Mouse (Mus musculus): ENCODE results near the gene Vps51.

Gene Vps51

GRCm38 (mm10) chr19:6079983-6080480 lies 3.0 kb upstream of the Vps51 start, which contains the start of gene Tmem262:
TSS of gene Tmem262 (plus strand) at chr19:6080033.
- no peak for DNase-seq

GRCm38 (mm10) chr19:6073889-6074288 lies 3.1 kb downstream of the Vps51 start:
- DNase-seq = no peak

DNA sequence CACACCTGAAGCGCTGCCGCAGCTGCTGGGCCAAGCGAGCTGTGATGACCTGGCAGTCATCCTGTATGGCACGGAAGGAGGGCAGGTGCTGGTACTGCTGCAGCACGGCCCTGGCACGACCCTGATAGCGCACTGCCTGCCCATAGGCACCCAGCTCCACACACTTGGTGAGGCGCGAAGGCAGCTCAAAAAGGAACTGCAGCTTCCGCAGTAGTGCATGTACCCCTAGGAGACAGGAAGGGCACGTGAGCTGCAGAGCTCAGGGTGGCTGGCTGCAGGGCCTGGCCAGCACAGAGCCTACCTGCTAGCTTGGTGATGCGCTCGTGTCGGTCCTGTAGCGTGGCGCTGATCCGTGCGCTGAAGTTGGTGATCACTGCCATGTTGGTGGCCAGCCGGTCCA lies 5.8 kb downstream of the Vps51 start:
- DNase-seq = no peak

GRCm38 (mm10) chr19:6070571-6071250 lies 6.3 kb downstream of the Vps51 start:
- no peak for DNase-seq

GRCm38 (mm10) chr19:6069851-6070250 lies 7.2 kb downstream of the Vps51 start:
- no peak for DNase-seq

DNA sequence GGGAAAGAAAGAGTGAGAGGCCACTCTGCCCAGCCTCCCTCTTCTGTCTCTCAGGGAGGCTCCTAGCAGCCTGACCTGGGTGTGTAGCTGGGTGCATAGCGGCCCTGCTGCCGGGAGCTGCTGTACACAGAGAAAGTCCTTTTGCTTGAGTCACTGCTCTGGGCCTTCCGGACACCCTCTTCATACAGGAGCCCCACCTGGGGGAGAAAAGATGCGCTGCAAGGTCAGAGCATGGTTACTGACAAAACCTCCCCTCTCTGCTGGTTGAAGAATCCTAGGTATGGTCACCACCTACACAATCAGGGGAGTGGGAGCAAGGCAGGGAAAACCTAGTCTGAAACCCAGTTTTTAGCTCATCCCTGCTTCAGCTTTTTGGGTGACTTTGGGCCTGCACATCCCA lies 8.1 kb downstream of the Vps51 start:
- DNase-seq = no peak

DNA sequence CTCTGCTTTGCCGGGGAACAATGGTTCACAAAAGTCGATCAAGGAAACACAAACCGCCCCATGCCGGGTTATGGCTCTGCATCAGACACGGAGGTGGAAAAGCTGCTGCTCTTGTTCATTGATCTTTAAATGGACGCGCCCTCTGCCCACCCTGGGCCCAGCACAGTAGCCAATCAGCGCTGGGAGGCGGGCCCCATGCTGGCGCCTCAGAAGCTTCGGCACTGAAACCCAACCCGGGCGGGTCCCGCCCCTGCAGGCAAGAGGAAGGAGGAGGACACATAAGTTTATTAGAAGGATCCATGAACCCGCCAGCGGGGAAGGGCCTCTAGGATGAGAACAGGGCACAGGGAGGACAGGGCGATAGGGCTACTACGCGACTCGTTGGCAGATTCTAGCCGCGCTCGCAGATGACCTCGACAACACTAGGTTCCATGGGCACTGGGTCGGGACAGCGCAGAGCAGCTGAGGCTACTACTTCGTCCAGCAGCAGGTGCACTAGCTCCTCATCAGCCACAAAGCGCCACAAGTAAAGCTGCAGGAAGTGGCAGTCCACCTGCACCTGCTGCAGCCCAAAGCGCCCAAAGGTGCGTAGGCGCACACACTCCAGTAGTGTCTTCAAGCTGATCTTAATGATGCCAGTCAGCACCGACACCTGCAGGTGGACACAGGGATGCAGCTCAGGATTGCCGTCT lies 9.2 kb downstream of the Vps51 start, which contains the start of gene Tm7sf2:
Gene Tm7sf2 (minus strand): TSS at position 650 of the 692 bp plus-strand sequence.
- DNase-seq = peak; percentile 86

- peak; percentile 90 for DNase-seq
These were observed 9.9 kb downstream of the Vps51 start for GRCm38 (mm10) chr19:6067011-6067723.

- peak; percentile 42 for DNase-seq
These were observed 10.5 kb downstream of the Vps51 start for GRCm38 (mm10) chr19:6066571-6066970.

DNA sequence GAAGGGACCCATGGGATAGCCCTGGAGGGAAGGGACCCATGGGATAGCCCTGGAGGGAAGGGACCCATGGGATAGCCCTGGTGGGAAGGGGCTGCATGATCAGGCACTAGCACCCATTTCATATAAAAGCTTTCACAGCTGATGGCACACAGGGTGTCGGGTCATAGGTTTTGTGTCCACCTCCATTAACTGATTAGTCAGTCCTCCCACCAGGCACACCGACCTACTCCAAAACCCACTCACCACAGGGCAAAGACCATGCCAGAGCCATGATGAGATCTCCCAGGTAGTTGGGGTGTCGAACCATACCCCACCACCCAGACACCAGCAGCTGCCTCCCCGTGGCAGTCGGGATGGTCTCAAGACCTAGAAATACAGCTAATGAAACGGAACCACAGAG lies 13.9 kb downstream of the Vps51 start:
- DNase-seq = no peak

- DNase-seq = no peak
These were observed 14.6 kb downstream of the Vps51 start for GRCm38 (mm10) chr19:6062418-6062817.

GRCm38 (mm10) chr19:6061641-6062302 lies 15.3 kb downstream of the Vps51 start:
- peak; percentile 55 for DNase-seq

GRCm38 (mm10) chr19:6061021-6061533 lies 16.0 kb downstream of the Vps51 start, which contains the start of gene Znhit2:
TSS of gene Znhit2 (plus strand) at chr19:6061192.
- peak; percentile 90 for DNase-seq

DNA sequence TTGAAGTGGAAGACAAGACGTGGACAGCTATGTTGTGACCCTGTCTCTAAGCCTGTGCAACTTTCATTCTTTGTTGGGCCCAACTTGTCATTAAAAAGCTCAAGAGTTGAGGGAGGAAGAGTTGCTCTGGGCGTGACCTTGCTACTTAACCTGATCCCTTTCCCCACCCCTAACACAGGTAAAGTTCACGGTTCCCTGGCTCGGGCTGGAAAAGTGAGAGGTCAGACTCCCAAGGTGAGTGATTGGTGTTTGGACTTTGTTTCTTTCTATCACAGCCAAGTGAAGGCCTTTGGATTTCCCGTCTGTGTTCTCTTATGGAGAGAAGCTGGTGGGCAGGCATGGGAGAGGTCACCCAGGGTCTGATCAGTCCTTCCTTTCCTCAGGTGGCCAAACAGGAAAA lies 18.1 kb downstream of the Vps51 start:
- no peak for DNase-seq

DNA sequence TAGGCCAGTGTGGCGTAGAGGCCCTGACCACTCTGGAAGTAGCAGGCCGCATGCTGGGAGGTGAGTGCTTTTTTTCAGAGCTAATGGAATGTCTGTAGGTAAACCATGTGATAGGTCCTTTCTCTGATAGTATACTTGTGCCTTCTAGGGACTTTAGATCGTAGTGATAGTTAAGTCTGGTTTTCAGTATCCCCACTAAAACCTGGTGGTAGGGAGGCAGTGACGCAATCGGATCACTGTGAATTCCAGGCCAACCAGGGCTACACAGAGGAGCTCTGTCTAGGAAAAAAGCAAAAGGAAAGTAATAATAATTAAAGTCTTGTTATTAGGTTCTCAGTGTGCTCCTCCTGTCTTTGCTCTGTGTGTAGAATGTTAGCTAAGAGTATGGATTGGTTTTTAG lies 18.5 kb downstream of the Vps51 start:
- no peak for DNase-seq

- DNase-seq = peak; percentile 100
These were observed 19.5 kb downstream of the Vps51 start, which contains the start of the genes Mrpl49 and Fau for GRCm38 (mm10) chr19:6057313-6058096. TSS of gene Mrpl49 (minus strand) at chr19:6057785. TSS of gene Fau (plus strand) at chr19:6057844.

DNA sequence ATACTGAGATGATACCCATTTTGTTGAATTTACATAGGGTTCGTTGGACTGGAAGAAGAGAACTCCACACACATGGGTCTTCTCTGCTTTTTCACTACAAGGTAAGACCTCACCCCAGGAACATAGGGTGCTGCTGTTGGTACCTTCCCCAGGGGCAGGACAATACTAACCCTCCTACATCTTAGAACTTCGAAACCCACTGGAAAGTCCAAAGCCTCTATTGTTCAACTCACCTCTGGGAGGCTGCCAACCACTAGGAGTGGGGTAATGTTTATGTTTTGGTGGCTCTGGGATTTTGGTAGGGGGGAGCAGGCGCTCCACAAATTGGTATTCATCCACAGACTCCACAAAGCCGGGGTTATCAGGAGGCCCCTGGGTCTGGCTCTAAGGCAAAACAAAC lies 20.3 kb downstream of the Vps51 start:
- DNase-seq = no peak

DNA sequence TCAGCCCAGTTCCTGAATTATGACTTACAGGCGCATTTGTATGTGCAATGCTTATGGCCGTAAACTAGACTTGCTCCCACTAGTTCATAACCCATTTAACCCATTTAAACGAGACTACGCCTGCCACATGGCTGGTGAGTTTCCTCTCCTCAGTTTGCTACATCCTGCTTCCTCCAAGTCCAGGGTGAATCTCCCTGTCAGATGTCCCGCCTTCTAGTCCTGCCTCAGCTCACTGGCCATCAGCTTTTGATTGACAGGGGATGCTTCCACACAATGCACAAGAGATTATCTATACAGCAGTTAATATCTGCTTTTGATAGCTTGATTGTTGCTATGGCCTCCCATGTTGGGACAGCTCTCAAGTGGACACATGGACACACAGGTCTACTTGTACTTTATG lies 22.7 kb downstream of the Vps51 start:
- DNase-seq = no peak

GRCm38 (mm10) chr19:6052516-6052915 lies 24.5 kb downstream of the Vps51 start:
- no peak for DNase-seq

DNA sequence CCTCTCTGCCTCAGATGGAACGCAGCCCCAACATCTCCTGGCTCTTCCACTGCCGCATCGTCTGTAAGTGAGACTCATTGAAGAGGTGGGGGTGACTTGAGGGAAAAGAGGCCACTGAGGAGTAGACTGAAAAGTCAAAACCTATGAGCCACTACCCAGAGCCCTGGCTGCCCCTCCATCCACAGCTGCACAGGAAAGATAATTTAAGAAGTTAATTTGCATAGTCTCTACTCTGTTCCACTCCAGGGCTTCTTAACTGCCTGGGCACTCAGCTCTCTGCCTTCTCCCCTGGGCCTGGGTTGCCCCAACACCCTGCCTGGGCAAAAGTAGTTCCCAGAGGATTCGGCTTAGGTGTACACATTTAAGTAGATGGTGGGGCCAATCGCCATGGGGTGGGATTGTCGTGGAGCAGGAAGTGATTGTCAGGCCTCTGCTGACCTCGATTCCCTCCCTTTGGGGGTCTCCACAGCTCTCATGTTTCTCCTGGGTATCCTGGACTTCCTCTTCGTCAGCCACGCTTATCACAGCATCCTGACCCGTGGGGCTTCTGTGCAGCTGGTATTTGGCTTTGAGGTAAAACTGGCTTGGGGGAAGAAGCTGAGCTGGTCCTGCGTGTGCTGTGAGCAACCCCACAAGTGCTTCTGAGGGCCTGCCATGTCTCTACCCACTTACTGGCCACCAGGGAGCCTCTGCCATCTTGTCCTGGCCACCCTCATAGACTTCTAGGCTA lies 28.2 kb downstream of the Vps51 start:
- no peak for DNase-seq

DNA sequence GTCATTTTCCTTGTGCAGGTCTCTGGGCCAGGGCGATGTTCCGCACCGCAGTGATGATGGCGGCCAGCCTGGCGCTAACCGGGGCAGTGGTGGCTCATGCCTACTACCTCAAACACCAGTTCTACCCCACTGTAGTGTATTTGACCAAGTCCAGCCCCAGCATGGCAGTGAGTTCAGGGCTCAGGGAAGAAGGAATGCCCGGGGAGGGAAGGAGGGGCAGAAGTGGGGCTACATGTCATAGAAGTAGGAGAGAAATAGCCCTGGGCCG lies 29.2 kb downstream of the Vps51 start:
- DNase-seq = no peak
